Mouse (Mus musculus): ENCODE data around the gene Oas2.

Oas2 gene

GRCm38 (mm10) chr5:120696865-120697264 is 52.8 kb downstream of the Oas2 start:
- DNase-seq (ENCODE audit: low read depth, low spot score), result peak; percentile 93

DNA sequence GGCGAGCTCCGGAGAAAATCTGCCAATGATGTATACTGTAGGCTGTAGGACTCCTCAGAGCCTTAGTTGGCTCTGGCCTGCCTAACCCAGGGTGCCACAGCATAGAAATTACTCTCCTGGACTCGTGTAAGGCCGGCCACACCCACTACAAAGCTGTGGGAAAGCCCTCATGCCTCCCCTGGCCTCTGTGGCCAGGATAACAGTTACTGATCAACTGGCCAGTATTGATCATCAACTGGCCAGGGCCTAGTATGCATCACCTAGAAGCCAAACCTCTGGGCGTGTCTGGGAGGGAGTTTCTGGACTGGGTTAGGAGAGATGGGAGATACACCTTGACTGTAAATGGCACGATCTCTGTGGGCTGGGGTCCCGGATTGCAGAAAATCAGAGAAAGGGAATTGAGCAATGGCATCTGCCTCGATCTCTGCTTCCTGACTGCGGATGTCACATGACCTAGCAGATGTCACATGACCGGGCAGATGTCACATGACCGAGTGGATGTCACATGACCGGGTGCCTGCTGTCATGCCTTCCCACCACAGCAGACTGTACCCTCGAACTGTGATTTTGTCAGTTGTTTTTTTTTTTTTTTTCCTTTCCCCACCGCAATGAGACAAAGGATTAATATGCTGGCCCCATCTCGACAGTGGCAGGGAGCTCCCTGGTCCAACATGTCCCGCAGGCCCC is 53.5 kb downstream of the Oas2 start:
- peak; percentile 85 for DNase-seq (ENCODE audit: low read depth, low spot score)

DNA sequence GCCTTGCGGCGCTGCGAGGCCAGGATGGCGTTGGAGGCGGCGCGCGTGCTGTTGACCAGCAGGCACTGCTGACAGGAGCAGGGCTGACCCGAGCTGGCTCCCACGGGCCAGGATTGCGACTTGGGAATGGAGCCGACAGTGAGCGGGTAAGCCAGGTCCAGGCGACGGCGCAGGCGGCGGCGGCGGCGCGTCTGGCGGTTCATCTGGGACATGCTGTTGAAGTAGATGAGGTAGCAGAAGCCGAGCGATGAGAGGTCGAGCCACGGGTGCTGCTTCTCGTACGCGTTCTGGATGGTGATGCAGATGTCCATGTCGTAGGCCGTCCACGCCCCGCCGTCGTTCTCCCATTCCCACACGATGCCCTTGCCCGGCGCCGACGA is 55.0 kb downstream of the Oas2 start:
- DNase-seq (ENCODE audit: low read depth, low spot score), result peak; percentile 38

DNA sequence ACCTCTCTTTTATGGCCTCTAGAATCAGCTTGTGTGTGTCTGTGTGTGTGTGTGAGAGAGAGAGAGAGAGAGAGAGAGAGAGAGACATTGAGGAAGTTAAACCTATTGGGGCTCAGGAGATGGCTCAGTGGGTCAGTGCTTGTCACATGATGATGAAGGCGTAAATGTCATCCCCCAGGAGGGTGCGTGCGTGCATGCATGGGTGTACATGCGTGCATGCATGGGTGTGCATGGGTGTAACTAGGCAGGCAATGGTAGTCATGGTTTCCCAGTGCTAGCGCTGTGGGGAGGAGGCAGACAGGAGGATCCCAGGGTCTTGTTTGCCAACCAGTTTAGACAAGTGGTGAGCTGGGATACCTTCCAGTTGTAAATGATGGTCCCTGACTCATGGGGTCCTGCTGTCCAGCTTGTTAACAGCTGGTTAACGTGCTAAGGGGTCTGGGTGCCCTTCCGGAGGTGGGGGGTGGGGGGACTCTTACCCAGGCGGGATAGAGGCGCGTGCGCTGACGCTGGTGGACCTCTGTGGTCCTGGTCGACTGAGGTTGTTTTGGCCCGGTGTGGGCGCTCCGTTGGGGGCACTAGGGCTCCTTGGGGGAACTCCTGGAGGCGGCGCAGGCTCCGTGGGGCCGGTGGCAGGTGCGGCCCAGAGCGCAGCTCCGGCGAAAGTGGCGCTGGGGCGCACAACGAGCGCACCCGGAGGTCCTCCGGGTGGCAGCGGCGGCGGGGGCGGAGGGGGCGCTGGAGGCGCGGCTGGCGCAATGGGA is 55.5 kb downstream of the Oas2 start:
- DNase-seq (ENCODE audit: low read depth, low spot score), result peak; percentile 33

DNA sequence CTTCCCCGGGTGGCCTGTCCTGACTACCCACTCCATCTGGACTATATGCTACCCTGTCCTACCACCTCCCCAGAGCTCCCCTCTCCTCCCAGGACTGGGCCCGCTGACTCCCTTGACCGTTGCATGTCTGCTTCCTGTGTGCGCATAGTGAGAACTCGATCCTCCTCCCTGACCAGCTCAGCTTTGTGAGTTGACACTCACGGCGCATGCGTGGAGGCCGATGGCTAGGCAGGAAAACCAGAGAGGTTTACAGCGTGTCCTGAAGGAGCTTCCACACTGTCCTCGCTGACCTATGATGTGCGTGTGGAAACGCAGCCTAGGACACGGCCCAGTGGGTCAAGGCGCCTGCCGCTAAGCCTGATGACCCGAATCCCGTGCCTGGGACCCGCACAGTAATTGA is 57.6 kb downstream of the Oas2 start:
- peak; percentile 67 for DNase-seq (ENCODE audit: low read depth, low spot score)

- no peak for DNase-seq (ENCODE audit: low read depth, low spot score)
Measured at GRCm38 (mm10) chr5:120690417-120690816, 59.2 kb downstream of the Oas2 start.

GRCm38 (mm10) chr5:120688434-120688833 is 61.2 kb downstream of the Oas2 start:
- DNase-seq (ENCODE audit: low read depth, low spot score), result peak; percentile 75

DNA sequence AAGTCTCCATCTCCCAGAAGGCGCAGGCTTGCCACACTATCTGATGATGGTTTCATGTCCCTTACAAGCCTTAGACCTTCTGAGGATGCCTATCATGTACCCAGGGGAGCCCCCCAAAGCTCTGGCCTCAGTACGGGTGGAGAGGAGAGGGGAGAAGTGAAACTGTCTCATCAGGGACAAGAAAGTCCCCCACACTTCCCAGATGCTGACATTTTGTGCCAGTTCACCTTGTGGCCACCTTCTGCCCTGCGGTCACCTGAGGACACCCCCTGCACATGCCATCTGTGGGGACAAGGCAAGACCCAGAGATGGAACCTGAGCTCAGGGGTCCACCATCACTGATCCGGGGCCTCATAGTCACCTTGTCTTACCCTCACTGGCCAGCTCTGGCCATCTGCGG is 61.8 kb downstream of the Oas2 start:
- DNase-seq (ENCODE audit: low read depth, low spot score), result no peak

- no peak for DNase-seq (ENCODE audit: low read depth, low spot score)
Measured at GRCm38 (mm10) chr5:120687484-120687851, 62.2 kb downstream of the Oas2 start.

GRCm38 (mm10) chr5:120686749-120687483 is 62.7 kb downstream of the Oas2 start:
- DNase-seq (ENCODE audit: low read depth, low spot score), result no peak

GRCm38 (mm10) chr5:120685678-120686077 is 64.0 kb downstream of the Oas2 start:
- no peak for DNase-seq (ENCODE audit: low read depth, low spot score)

DNA sequence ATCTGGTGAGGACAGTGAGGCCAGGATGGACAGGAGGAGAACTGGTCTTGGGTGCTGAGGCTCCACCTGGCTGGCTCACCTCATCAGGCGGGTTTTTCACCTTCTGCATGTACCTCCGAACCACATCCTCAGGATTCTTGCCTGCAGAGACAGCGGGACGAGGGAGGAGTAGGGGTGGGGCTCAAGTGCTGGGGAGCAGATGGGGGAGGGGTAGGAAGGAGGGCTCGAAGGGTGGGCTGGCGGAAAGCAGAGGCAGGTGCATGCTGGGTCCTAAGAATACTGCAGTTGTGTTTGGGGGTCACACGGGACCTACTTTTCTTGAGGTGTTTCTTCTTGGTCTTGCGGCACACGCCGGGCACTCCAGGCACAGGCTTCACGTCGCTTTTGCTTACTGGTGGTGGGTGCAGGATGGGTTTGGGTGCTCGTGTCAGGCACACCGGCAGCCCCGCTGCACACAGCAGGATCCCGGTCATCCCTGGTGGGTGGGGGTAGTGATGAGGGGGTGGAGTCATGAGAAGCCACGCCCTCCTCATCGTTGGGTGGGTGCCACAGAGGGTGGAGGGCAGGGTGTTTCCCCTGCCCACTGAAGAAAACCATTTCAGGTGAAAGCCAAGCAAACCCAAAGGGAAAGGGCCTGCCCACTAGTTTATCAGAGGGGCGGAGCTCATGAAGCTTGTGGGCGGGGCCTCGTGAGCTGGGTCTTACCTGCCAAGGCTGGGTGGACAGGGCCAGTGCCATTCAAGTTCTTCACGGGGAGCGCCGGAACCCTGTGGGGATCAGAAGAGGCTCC is 66.5 kb downstream of the Oas2 start:
- peak; percentile 83 for DNase-seq (ENCODE audit: low read depth, low spot score)

DNA sequence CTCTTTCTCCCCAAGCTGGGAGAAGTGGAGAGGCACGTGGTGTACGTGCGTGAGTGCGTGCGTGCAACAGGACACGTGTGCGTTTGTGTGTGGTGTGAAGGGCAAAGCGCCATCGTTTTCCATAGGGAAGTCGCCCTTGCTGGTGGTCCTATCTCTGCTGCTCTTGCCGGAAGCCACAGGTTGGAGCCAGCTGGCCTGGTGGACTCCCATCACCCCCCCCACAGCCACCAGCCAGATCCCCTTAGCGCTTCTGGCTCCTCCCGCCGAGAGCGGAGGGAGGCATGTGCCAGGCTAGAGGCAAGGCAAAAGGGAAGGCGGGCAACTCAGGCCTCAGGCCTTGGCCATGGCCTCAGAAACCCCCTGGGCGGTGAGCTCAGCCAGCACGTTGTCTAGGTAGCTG is 68.7 kb downstream of the Oas2 start:
- peak; percentile 36 for DNase-seq (ENCODE audit: low read depth, low spot score)

Data from R1 (cell line).